30 mouse cellular contexts compared by ENCODE assay signal in genomic region chr9:22230061-22230460, GRCm38 (mm10). TPM values are rescaled to one million over a fixed set of nuclear protein-coding genes. Genes with fewer than 3 reads are reported as not detected.
"Had no signal": no experiment of that assay in that cellular context is flagged by ENCODE, and none has a peak within 500 bp of the region (broad histone marks: within the 10 kb centered on the region; RNA-seq: fewer than 3 reads in every experiment).

No protein-coding gene starts in this region.

- H3K36me3 ChIP-seq: forebrain, embryonic 15.5 days had no signal

- H3K4me1 ChIP-seq: embryonic facial prominence, embryonic 12.5 days; embryonic facial prominence, embryonic 13.5 days had no signal

- H3K27me3 ChIP-seq: embryonic facial prominence, embryonic 12.5 days; embryonic facial prominence, embryonic 13.5 days; embryonic facial prominence, embryonic 15.5 days; forebrain, embryonic 12.5 days; forebrain, embryonic 13.5 days; forebrain, embryonic 15.5 days had no signal

- ATAC-seq: forebrain, embryonic 13.5 days; forebrain, embryonic 14.5 days; forebrain, embryonic 15.5 days; forebrain, embryonic 16.5 days; forebrain, postnatal 0 days had no signal

- H3K27ac ChIP-seq: embryonic facial prominence, embryonic 10.5 days; embryonic facial prominence, embryonic 12.5 days; embryonic facial prominence, embryonic 13.5 days; embryonic facial prominence, embryonic 15.5 days; forebrain, embryonic 10.5 days; forebrain, embryonic 12.5 days; forebrain, embryonic 13.5 days; forebrain, embryonic 15.5 days; gastrocnemius, adult 2 months; heart, adult 2 months had no signal

- DNase-seq: cerebellum, adult 8-10 months; cerebellum, adult 9-11 months; cerebellum, postnatal 14 days; cerebellum, postnatal 25 days; cerebellum, postnatal 36 days; forebrain, postnatal 0 days; gastrocnemius, adult 2 months; gastrocnemius, postnatal 10 days; gastrocnemius, postnatal 14 days; gastrocnemius, postnatal 25 days; gastrocnemius, postnatal 36 days; heart, adult 18-20 months; heart, adult 2 months had no signal

- H3K9me3 ChIP-seq: embryonic facial prominence, embryonic 10.5 days; embryonic facial prominence, embryonic 12.5 days; embryonic facial prominence, embryonic 13.5 days; embryonic facial prominence, embryonic 15.5 days; forebrain, embryonic 12.5 days; forebrain, embryonic 13.5 days; forebrain, embryonic 15.5 days had no signal

- H3K9ac ChIP-seq: embryonic facial prominence, embryonic 12.5 days; embryonic facial prominence, embryonic 13.5 days; embryonic facial prominence, embryonic 15.5 days; forebrain, embryonic 12.5 days; forebrain, embryonic 13.5 days; forebrain, embryonic 15.5 days; forebrain, postnatal 0 days had no signal

- H3K4me3 ChIP-seq: embryonic facial prominence, embryonic 10.5 days; embryonic facial prominence, embryonic 12.5 days; embryonic facial prominence, embryonic 13.5 days; embryonic facial prominence, embryonic 15.5 days; erythroblast, embryonic 14.5 days; forebrain, embryonic 10.5 days; forebrain, embryonic 12.5 days; forebrain, embryonic 13.5 days; forebrain, embryonic 15.5 days; gastrocnemius, adult 2 months; heart, adult 2 months had no signal

RNA-seq across cellular contexts. Expression of gene Zfp599, which starts 29.6 kb away (rescaled TPM):
- total RNA-seq: gastrocnemius, adult 18-20 months; gastrocnemius, adult 2 months; gastrocnemius, adult 8-10 months; gastrocnemius, postnatal 25 days; gastrocnemius, postnatal 36 days had no signal
- polyA plus RNA-seq: erythroblast, embryonic 14.5 days had no signal

RNA-seq across cellular contexts. Expression of gene Zfp872, which starts 42.2 kb away (rescaled TPM):
- total RNA-seq: common myeloid progenitor, adult 5-6 weeks; gastrocnemius, adult 18-20 months; gastrocnemius, adult 2 months; gastrocnemius, adult 8-10 months; gastrocnemius, postnatal 14 days; gastrocnemius, postnatal 36 days; gastrocnemius, postnatal 4 days; granulocyte monocyte progenitor cell, adult 5-6 weeks had no signal
- polyA plus RNA-seq: erythroblast, embryonic 14.5 days; frontal cortex, adult 2 months; heart, adult 2 months had no signal
